Mouse (Mus musculus) pancreas, adult 10 weeks (tissue): ENCODE data around the gene Dido1. TPM values are rescaled to one million over a fixed set of nuclear protein-coding genes. Genes with fewer than 3 reads are reported as not detected.

Experiments
- polyA plus RNA-seq: library from polyadenylated mRNA; stranded (reverse); fragments of 350-450 nt; fragmentation: Illumina TruSeq; extraction: RNeasy Lipid Tissue Mini Kit (QIAGEN cat#74804); gene quantifications from one replicate; pipeline ENCODE4 v1.2.3, GENCODE M21; 2015; ENCODE audit warnings: low read depth, low replicate concordance; ENCODE audit not compliant: insufficient read depth

The Dido1 gene
- polyA plus RNA-seq, result 6.4 TPM

DNA sequence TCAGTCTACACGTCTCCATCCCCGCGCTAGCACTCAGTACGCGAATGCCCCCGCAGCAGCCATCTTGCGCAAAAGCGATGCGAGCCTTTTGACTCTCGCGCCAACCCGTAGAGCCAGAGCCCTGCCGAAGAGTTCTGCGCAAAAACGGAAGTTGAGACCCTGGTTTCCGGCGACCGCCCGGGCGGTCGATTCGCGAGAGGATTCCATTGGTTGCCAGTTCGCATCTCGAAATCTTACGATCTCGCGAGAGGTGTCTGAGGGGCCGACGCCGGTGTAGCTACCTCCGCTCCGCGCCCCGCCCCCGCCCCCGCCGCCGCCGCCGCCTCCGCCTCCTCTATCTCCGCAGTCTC, at the start of gene Dido1, which contains the start of gene Gid8:
Gene Dido1, minus strand, starts transcription at position 77 of the 350 bp plus-strand sequence.
Gene Gid8, plus strand, starts transcription at position 195 of the 350 bp plus-strand sequence.

DNA sequence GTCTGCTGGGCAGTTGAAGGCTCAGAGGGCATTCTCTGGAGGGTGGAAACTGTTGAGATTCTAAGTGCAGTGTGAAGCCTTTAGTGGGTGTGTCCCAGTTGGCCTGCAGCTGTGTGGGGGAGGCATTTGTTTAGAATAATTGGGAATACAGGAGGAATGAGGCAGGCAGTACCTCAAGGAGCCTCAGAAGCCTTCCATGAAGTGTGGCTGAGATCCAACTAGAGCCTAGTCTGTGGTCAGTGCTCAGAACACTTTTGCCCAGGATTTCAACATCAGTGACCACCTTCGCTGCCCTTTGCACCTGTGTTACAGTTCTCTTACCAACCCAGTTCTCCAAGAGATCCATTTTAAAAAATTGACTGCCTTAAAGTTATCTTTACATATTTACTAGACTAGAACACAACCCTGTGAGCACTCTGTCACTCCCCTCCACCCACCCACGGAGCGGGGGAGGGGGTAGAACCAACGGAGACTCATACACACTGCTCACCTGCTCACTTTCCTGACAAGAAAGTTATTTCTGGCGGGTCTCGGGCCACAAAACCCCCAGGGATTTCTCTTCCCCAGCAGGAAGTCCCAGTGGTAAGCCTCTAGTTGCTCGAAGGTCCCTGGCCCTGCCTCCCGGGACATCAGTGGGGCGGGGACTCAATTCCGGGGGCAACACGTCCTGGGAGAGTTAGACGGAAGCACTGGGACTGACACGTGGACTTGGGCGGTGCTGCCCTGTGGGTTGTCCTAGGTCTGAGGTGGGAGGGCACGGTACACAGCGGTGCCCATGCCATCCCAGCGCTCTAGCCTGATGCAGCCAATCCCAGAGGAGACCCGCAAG, 15.0 kb upstream of the Dido1 start, which contains the start of gene Slc17a9:
Gene Slc17a9, plus strand, starts transcription at position 679 of the 829 bp plus-strand sequence.

DNA sequence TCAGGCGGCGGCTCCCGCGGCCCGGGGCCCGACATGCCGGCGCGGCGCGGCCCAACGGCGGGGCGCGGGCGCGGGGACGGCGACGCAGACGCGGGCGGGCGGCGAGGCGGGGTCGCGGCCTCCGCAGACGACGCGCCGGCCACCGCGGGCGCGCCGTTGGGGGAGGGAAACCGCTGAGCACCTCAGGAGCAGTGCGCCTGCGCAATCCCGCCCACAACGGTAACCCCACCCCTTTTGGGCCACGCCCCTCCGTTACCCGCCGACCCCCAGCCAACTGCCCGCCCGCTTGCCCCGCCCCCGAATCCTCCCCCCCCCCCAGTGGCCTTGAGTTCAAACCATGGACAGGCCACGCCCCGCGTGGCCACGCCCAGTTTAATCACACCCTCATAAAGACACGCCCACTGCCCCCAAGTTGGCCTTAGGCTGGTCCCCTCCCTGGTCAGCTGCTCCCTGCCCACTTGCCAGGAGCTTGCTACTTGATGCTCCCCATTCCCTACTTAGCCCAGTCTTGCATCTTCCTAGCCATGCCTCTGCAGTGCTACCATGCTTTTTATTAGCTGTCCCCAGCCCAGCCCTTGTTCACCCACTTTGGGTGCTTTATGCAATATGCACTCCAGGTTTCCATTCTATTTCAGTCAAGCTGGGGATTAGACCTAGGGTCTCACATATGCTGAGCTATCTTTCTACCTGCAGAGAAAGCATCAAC, 67.1 kb downstream of the Dido1 start, which contains the start of gene Tcfl5:
Gene Tcfl5, minus strand, starts transcription at position 154 of the 706 bp plus-strand sequence.

Other genes starting within 250 kb of the Dido1 start
- not detected for gene Ntsr1, start 210.0 kb downstream of the Dido1 start, polyA plus RNA-seq
- 9.0 TPM for gene Mrgbp, start 128.7 kb downstream of the Dido1 start, polyA plus RNA-seq
- gene Ogfr, start 120.8 kb downstream of the Dido1 start, polyA plus RNA-seq, result 7.9 TPM
- 3.4 TPM for gene Col9a3, start 112.2 kb downstream of the Dido1 start, polyA plus RNA-seq
- not detected for gene Tcfl5, start 67.3 kb downstream of the Dido1 start, polyA plus RNA-seq
- gene Gid8, start 118 bp upstream of the Dido1 start, polyA plus RNA-seq, result 6.6 TPM
- gene Slc17a9, start 15.3 kb upstream of the Dido1 start, polyA plus RNA-seq, result 24.0 TPM
- gene Bhlhe23, start 66.9 kb upstream of the Dido1 start, polyA plus RNA-seq, result not detected
- gene Ythdf1, start 210.9 kb upstream of the Dido1 start, polyA plus RNA-seq, result 12.4 TPM
- gene Birc7, start 219.0 kb upstream of the Dido1 start, polyA plus RNA-seq, result not detected
- 15.9 TPM for gene Nkain4, start 244.7 kb upstream of the Dido1 start, polyA plus RNA-seq